Comparison of ENCODE assay signal across 1 mouse cellular context in genomic region chr8:124950865-124951264, GRCm38 (mm10).
TF ChIP-seq lines count a peak whose summit lies in the region.

No protein-coding gene starts in this region.

TF ChIP-seq in MEL, 35 proteins besides CTCF, POLR2A, EP300 and RAD21 (continued from another document):
- TF ChIP-seq MYC (IDR thresholded peaks at IDR 0.05; ENCODE audit: low read depth, low read length) (0 out of 2 replicates have a peak, but pooled peaks have one; percentile 49), CHD1 (IDR thresholded peaks at IDR 0.05; ENCODE audit: low read depth, low read length) (no peak), USF1 (IDR thresholded peaks at IDR 0.05; ENCODE audit: low read depth, low read length) (no peak), TCF12 (IDR thresholded peaks at IDR 0.05; ENCODE audit: low read depth, low read length) (no peak), ETS1 (IDR thresholded peaks at IDR 0.05; ENCODE audit: low read depth, low read length) (peak; percentile 56; the same call in 1 of the 2 replicates), UBTF (IDR thresholded peaks at IDR 0.05; ENCODE audit: borderline replicate concordance, insufficient read depth, low read depth, low read length) (no peak), KAT2A (conservative IDR thresholded peaks at IDR 0.05; ENCODE audit: low read depth, low read length) (no peak), MEF2A (IDR thresholded peaks at IDR 0.05; ENCODE audit: extremely low read depth, insufficient replicate concordance, low read depth, low read length, poor library complexity, severe bottlenecking) (no peak), ZKSCAN1 (IDR thresholded peaks at IDR 0.05; ENCODE audit: low read depth, low read length) (no peak), MAFK (IDR thresholded peaks at IDR 0.05; ENCODE audit: borderline replicate concordance, low read depth, low read length) (no peak)
